Mouse (Mus musculus) hematopoietic stem cell, adult 5-6 weeks (primary cell): ENCODE measurements around the gene Myl4. TPM values are rescaled to one million over a fixed set of nuclear protein-coding genes. Genes with fewer than 3 reads are reported as not detected.

Experiments
- ATAC-seq, 2 experiments: fragments of 125-278 bp in 1 of 2; replicated peaks in 1 of 2; 2 replicates each; pipeline ENCODE4 v1.8.0; 2016 to 2017; ENCODE audit warnings: inconsistent platforms in 2 of 2, mild to moderate bottlenecking in 2 of 2, moderate number of reproducible peaks in 2 of 2, low read depth in 1 of 2, moderate TSS enrichment in 1 of 2; ENCODE audit not compliant: low FRiP score in 2 of 2, poor library complexity in 2 of 2, severe bottlenecking in 2 of 2, insufficient read depth in 1 of 2, low TSS enrichment in 1 of 2
- total RNA-seq: library from RNA; stranded (forward); fragments of 172-1452, 232-1000 nt; gene quantifications from 2 replicates; pipeline ENCODE4 v1.2.3, GENCODE M21; 2017

Myl4 gene
- total RNA-seq, 1 experiment from 2014 or later: 3.9 TPM

DNA sequence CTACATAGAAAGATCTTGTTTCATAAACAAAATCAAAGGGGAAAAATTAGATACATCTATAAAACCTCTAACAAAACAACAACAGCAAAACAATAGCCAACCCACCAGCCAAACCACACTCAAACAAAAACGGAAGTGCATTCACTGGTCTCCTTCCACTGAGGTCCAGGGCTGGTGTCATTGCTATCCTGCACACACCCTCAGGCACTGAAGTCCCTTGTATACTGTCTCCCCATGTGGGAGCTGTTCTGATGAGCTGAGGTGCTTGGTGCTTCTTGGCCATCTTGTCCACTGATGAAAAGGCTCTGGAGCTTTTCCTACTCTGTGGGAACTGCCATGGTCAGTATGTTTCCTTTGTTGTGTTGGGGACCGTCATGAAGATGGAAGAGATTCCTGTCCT lies 38.0 kb downstream of the Myl4 start:
- no peak for ATAC-seq

DNA sequence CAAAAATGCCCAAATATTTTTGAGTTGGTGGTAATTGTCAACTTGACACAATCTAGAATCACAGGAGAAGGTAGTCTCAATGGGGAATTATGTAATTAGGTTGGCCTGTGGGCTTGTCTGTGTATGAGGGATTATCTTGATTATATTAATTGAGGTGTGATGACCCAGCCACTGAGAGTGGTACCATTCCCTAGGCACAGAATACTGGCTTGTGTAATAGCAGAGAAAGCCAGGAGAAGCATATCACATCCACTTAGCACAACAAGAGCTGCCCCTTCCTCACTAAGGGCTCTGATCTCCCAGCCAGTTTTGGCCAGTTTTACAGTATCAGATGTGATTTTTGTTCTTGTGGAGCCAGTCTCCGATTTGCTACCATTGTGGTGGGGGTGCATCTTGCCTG lies 39.1 kb downstream of the Myl4 start:
- ATAC-seq: no peak

DNA sequence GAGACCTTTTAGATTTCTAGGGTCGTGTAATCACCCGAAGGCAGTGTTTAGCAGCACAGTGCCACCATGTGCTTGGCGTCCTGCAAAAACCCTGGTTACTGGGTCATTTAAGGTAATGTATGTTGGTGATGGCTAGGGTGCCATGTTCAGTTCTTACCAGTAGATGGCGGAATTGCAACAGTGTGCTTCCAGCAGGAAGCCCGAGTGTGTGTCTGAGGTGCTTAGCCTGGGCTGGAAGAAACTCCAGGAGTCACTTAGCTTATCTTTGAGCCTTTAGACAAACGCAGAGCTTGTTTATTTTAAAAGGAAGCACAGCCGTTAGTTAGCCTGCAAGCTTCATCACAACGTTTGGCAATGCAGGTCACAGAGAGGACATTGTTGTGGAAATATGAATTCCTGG lies 39.7 kb downstream of the Myl4 start:
- peak; percentile 92 to 95 for ATAC-seq

DNA sequence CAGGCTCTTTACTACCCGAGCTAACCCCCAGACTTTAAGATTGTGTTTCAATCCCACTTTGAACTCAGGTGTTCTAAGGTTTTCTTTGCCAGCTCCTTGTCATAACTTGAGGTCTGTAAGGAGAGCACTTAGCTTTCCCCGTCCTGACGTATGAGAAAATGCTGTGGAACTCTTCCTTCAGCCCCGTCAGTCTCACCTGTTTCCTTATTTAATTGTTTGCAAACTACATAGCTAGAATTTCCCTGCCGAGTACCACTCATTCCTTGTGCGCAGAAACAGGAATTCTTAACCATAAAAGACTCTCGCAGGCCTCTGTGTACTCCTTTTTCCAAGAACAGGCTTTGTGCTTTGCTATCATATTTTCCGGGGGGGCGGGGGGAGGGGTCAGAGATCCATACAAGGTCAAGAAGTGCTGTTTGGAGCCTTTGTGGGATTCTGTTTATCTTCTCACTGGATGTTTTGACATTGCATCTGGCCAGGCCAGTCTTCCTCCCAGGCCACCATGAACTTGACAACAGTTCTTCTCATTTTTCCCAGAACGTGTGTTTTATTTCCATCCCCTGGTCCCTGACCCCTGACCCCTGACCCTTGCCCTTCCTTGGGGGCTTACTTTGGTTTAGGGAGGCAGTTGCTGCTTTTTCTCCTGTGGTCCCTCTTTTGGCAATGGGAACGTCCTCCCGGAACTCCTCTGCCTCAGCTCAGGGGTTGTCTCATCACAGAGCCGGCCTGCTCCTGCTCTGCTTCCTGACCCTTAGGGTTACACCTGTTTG lies 41.8 kb downstream of the Myl4 start:
- ATAC-seq: no peak

DNA sequence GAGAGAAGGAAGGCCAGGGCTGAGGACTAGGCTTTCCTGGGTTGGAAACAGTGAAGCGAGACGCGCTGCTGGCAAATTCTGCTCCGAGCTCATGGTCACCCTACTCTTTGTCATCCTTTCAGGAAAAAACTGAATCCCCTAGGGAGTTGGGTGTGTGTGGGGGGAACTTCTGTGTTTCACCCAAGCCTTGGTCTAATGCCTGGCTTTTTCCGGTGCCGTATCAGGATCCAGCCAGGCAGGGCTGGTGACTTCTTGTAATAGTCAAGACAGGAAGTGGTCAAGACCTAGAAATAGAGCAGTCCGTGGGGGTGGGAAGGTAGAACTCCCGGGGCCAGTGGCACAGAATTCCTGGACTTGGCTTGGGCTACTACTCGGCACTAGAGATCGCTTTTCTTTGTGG lies 45.9 kb downstream of the Myl4 start:
- peak in 1 of 2 experiments; percentile 59; a peak in 2 of 4 replicates for ATAC-seq

DNA sequence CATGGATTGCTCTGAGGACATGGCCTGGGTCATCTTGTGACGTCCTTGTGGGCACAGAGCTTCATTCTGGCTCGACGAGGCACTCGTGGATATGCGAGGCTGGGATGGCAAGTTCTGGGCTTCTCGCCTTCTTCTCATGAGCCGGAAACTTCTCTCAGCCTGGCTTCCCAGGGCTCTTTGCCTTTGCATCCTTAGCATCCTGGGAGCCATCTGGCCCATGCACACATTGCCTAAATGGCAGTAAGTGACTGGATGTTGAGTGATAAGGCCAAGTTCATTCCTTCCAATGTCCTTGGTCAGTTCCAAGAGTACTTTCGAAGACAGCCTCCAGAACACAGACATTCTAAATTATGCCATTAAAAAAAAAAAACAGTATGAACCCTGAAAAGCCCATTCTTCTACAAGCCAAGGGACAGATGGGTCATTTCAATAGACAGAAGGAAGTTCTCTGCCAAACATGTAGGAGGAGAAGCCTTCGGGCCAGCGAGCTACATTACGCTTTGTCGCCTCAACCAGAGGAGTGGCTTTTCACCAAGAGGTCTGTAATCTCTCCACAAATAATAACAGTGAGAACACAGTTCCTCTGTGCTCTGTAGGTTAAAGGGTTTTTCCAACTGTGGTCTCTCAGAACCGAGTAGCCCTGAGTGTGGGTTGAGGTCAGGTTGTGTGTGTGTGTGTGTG lies 48.9 kb downstream of the Myl4 start:
- ATAC-seq: no peak; a peak in 1 of 4 replicates

DNA sequence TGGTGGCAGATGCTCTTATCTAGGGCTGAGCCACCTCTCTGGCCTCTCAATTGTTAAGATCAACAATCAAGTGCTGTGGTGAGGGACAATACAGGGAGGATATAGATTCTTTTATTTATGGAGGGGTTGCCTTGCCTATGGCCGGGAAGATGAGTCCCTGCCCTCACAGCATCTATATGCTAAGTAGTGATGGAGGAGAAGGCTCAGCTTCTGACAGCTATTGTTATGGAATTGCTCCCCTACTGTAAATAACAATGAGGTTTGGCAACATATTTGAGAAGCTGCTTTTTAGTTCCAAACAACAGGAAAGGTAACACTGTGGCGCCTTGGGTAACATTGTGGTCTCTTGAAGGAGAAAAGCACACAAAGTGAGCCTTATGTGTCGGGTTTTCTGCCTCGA lies 50.2 kb downstream of the Myl4 start:
- ATAC-seq: no peak

DNA sequence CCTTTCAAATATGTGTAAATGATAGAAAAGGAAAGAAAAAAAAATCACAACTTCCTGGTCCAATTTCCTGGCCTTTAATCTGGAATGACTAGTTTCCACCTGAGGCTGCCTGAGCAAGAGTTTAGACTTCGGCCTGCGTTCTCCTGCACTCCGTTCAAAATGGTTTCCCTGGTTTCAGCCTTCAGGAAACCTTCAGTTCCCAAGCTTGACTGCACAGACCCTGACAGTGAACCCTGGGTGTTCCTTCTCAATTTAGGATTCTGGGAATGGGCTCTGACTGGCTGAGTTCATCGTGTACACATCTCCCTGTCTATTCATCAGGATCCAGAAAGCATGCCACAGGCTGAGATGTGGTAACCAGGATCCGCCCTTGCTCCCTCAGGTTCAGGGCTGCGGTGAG lies 53.7 kb downstream of the Myl4 start:
- no peak for ATAC-seq

DNA sequence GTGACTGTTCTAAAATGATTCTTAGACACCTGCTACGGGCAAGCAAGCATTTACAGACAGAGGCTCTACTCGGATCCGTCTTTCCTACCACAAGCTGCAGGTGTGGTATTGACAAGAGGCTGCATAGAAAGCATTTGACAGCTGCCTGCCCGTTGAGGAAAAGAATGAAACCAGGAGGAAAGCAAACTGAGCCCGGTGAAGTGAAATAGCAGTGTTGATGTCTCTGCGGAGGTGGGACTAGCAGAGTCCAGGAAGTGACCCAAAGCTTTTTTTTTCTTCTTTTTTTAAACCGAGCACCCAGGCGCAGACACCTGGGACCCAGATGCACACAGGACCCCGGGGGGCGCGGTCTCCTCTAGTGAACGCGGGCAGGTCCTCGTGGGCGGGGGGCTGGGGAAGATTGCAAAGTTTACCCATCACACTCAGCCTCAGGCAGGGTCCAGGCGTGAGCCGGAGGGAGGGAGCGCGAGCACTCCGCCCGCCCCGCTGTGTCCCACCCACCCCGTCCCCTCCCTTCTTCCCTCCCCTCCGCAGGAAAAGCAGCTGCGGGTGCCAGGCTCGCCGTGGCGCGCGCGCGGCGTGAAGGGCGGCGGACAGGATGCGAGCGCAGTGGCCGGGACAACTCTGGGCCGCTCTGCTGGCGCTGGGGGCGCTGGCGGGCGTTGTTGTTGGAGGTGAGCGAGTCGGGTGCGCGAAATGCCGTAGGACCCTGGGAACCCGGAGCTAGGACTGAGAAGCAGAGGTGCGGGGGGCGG lies 57.2 kb downstream of the Myl4 start, which contains the start of gene Itgb3:
Gene Itgb3, plus strand, starts transcription at position 510 of the 755 bp plus-strand sequence.
- ATAC-seq: peak; percentile 55 to 66

DNA sequence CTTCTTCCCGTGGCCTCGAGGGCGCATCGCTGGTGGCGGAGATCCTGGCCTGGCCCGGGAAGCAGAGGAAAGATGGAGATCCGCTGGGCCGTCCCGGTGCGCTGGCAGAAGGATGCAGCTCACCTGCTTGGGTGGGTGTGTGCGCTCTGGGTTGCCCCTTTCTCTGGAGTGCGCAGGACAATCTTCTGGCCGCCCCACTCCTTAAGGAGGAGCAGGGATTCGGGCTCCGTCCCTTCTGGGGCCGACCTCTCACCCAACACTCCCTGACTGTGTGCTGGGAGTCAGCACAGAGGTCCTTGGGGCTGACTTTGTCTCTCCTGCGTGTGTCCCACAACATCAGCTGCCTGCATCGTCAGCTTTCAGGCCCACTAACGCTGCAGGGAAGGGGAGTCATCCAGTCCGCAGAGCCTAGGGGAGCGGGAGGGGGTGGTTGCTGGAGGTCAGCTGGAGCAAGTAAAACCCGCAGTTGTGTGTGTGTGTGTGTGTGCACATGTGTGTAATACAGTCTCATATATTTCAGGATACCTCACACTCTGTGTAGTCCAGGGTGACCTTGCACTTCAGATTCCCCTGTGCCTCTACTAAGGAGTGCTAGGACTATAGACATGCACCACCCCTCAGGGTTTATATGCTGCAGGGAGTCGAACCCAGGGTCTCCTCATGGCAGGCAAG lies 57.9 kb downstream of the Myl4 start:
- 0 out of 4 replicates have a peak, but pooled peaks of 1 of the 2 experiments have one; percentile 2 for ATAC-seq

DNA sequence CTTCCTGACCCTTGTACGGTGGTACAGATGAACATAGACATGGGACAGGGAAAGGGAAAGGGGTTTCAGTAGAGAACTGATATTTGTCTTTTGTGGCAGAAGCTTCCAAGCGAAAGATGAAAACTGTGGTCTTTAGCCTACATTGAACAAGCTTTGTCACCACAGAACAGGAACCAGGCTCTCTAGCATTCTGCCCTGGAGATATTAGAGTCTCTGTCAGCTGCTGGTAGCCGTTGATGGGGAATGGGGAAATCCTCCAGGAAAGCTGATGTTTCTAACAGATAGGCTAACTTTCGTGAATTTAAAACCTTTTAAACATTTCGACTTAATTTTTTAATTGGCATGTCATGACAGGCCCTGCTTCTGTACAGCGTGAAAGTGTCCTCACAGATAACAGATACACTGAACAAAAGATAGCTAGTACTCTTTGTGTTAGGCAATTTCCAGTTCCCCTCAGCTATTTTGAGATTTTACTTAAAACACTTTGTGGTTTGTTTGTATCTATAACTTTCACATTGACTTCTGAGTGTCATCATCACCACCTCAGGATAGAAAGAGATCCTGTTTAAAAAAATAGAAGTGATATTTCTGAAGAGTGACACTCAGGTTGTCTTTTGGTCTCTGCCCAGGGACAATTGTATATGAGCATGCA lies 58.7 kb downstream of the Myl4 start:
- ATAC-seq: peak in 1 of 2 experiments; percentile 9; a peak in 1 of 4 replicates

DNA sequence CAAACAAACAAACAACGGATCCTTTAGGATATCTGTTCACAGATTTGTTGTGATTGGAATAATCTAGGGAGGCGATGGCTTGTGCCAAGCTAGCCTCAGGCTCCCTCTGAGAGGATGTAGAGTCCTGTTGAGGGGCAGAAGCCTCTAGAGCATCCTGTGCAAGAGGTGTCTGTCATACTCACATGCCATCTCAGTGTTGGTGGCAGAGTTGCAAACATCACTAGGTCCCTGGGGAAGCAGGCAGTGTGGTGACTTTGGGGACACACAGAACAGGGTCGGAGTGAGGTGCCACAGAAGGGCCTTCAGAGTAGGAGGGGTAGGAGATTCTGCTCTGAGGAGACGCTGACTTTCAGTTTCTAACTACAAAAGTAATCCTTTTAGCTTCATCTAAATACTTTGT lies 59.3 kb downstream of the Myl4 start:
- ATAC-seq: no peak

DNA sequence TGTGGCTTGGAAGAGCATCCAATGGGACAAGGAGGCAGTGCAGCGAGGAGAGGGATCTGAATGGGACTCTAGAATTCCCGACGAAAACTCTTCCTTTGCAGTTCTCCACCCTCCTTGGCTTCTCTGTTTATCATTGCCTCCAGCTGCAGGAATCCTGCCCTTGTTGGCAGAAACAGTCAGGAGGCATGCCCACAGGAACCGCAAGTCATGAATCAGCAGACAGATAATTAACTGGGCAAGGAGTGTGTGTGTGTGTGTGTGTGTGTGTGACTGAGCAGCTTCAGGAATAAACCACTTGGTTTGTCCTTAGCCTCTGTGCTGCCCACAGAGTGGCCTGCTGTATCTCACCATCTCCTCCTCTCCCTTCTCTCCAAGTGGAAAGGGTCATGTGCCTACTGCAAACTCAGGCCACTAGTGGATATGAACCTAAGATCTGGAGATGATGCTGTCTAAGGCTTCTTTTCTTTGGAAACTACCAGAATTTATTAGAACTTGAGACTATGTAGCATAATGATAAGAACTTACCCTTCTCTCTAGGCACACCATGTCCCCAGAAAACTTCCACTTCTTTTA lies 61.2 kb downstream of the Myl4 start:
- ATAC-seq: peak; percentile 39 to 42

DNA sequence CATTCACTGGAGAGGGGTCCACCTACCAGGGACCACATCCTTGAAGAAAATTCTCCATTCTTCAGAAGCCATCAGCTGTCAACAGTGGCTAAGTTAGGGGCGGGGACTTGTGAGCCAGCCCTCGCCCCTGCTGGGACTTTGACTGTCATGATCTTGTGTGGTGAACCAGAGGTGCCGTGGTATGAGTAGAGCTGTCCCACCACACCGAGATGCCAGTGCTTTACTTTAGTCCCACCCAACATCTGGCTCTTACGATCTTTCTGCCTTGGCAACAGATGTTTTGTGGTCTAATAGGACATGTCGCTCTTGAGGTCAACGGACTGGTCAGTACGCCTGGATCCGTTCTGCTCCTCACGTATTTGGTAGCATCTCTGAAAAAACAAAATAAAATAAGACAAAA lies 63.1 kb downstream of the Myl4 start:
- no peak for ATAC-seq

DNA sequence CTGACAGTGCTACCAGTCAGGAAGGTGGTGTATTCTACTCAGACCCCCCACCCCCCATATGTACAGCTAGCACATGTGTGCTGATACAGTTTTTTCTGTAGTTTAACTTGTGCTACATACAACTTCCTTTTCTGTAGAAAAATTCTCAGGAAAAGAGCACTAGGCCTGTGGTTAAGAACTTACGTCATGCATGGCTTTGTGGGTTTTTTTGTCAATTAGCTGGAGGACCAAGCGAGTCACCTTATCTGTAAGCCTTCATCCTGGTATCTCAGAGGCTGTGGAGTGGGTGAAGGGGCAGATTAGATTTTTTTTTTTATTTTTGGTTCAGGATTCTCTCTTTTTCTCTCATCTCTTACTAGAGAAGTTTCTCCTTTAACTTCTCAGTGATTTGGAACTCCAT lies 63.7 kb downstream of the Myl4 start:
- ATAC-seq: peak; percentile 55 to 70

DNA sequence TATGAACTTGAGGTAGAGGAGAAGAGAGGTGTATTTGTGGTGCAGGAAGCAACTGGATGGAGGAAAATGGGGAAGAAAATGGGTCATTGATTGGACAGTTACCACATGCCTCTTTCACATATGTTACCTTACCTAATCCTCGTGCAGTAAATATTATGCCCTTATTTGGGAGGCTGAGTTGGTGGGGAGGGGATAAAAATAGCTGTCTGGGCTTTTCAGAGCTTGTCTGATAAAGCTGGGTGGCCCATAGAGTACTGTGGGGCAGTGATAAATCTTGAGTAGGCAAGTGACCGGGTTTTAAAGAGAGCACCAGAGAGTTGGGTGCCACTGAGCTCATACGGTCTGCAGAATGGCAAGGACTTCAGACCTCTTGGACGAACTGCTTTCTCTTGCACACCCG lies 65.7 kb downstream of the Myl4 start:
- ATAC-seq: no peak

DNA sequence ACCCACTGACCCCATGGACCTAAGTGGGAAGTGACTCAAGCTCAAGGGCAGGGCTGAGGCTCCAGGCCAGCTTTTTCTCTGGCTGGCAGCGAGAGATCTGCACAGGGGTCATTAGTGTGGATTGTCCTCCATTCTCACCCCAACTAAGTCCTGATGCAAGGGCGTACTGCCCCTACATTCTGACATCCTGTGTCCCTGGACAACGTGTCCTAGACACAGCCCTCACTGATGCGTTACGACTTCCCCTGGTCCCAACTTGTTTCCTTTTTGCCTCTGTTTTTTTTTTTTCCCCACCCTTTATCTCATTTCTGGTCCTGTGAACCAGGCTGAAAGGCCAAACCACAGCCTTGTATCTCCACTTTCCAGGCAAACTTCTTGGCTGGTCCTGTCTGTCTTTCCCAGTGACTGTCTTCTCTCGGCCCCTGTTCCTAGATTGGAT lies 68.2 kb downstream of the Myl4 start:
- no peak for ATAC-seq
